Mouse (Mus musculus): ENCODE data around the gene Tradd. TPM values are rescaled to one million over a fixed set of nuclear protein-coding genes. Genes with fewer than 3 reads are reported as not detected.
"Not testable (repeated sequence)": the region's sequence is repeated elsewhere in the genome, so short reads cannot be mapped to it uniquely, and the experiment has no call there.

The Tradd gene
- polyA plus RNA-seq, 1 experiment from 2014 or later = 16.6 TPM

GRCm38 (mm10) chr8:105294776-105295175 is 30.4 kb upstream of the Tradd start:
- H3K9me3 ChIP-seq = no peaks in the 10 kb centered on the region
- H3K4me3 ChIP-seq (replicated peaks) = 0 out of 2 replicates have a peak overlapping the region, but pooled peaks have one; percentile 4
- H3K36me3 ChIP-seq = peaks cover 13% of the 10 kb centered on the region
- 0 out of 2 replicates have a peak overlapping the region, but pooled peaks have one; percentile 18 for H3K9ac ChIP-seq (replicated peaks)
- H3K4me2 ChIP-seq = no peak overlapping the region
- peaks cover 28% of the 10 kb centered on the region for H3K4me1 ChIP-seq (replicated peaks)
- no peak for ATAC-seq (ENCODE audit: insufficient number of reproducible peaks, insufficient read depth, low FRiP score, low TSS enrichment, low read depth)
- H3K27ac ChIP-seq = no peak overlapping the region
- WGBS = 74% methylated on average over 9 of the region's 9 CpGs
- peaks cover 25% of the 10 kb centered on the region for H3K27me3 ChIP-seq

- ATAC-seq (ENCODE audit: insufficient number of reproducible peaks, insufficient read depth, low FRiP score, low TSS enrichment, low read depth) = no peak
- Histone ChIP-seq H3K9me3 (no peaks in the 10 kb centered on the region), H3K4me1 (replicated peaks) (peaks cover 29% of the 10 kb centered on the region), H3K4me2 (no peak overlapping the region), H3K36me3 (peaks cover under 1% of the 10 kb centered on the region; the same call in 1 of the 2 replicates), H3K4me3 (replicated peaks) (no peak overlapping the region), H3K9ac (replicated peaks) (no peak overlapping the region), H3K27ac (no peak overlapping the region), H3K27me3 (peaks cover 27% of the 10 kb centered on the region)
- 67% methylated on average over 19 of the region's 19 CpGs for WGBS
Measured at GRCm38 (mm10) chr8:105293405-105293804, 29.0 kb upstream of the Tradd start.

DNA sequence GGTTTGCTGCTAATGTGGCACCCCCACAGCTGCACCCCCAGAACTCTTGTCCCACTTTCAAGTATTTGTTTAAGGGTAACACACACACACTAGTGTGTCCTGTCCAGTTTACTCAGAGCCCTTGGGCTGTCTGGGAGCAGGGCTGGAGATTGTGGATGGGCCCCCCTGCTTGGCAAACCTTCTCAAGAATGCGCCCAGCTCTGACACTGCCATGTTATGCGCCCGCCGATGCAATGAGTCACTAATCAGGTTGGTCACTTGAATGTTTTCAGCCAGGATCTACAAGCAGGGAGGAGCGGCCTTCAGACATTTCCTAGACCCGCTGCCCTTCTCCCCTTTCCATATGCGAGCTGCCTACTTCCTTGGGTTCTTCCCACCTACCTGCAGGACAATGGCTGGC is 28.1 kb upstream of the Tradd start:
- Histone ChIP-seq H3K9me3 (no peaks in the 10 kb centered on the region), H3K27me3 (peaks cover 27% of the 10 kb centered on the region), H3K4me3 (replicated peaks) (no peak overlapping the region), H3K4me2 (no peak overlapping the region), H3K4me1 (replicated peaks) (peaks cover 32% of the 10 kb centered on the region), H3K36me3 (no peaks in the 10 kb centered on the region), H3K27ac (no peak overlapping the region), H3K9ac (replicated peaks) (no peak overlapping the region)
- 79% methylated on average over 7 of the region's 7 CpGs for WGBS
- no peak for ATAC-seq (ENCODE audit: insufficient number of reproducible peaks, insufficient read depth, low FRiP score, low TSS enrichment, low read depth)

DNA sequence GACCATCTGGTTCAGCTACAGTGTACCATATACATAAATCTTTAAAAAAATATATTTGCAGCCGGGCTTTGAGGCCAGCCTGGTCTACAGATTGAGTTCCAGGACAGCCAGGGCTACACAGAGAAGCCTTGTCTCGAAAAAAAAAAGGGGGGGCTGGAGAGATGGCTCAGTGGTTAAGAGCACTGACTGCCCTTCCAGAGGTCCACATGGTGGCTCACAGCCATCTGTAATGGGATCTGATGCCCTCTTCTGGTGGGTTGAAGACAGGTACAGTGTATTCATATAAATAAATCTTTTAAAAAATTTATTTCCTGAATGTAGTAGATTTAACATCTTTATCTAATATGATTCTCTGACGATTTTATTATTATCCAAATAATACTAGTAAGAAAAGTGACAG is 27.4 kb upstream of the Tradd start:
- H3K4me3 ChIP-seq (replicated peaks); H3K9ac ChIP-seq (replicated peaks); H3K36me3 ChIP-seq; H3K27ac ChIP-seq; ATAC-seq (ENCODE audit: insufficient number of reproducible peaks, insufficient read depth, low FRiP score, low TSS enrichment, low read depth); H3K9me3 ChIP-seq; H3K4me2 ChIP-seq: not testable (repeated sequence)
- WGBS = 62% methylated on average over 3 of the region's 3 CpGs
- Histone ChIP-seq H3K27me3 (peaks cover 27% of the 10 kb centered on the region), H3K4me1 (replicated peaks) (peaks cover 29% of the 10 kb centered on the region)

GRCm38 (mm10) chr8:105291364-105291763 is 27.0 kb upstream of the Tradd start:
- not testable (repeated sequence) for H3K36me3 ChIP-seq
- WGBS = 91% methylated on average over 8 of the region's 8 CpGs
- peaks cover 27% of the 10 kb centered on the region for H3K27me3 ChIP-seq

GRCm38 (mm10) chr8:105290554-105291314 is 26.3 kb upstream of the Tradd start:
- Histone ChIP-seq H3K4me2 (peak overlapping the region; percentile 83), H3K27ac (no peak overlapping the region), H3K36me3 (peaks cover 7% of the 10 kb centered on the region; the same call in 1 of the 2 replicates), H3K9me3 (no peaks in the 10 kb centered on the region), H3K4me1 (replicated peaks) (peaks cover 26% of the 10 kb centered on the region), H3K9ac (replicated peaks) (no peak overlapping the region), H3K4me3 (replicated peaks) (peak overlapping the region; percentile 50), H3K27me3 (peaks cover 24% of the 10 kb centered on the region)
- ATAC-seq (ENCODE audit: insufficient number of reproducible peaks, insufficient read depth, low FRiP score, low TSS enrichment, low read depth) = no peak
- WGBS = 8% methylated on average over 31 of the region's 31 CpGs

More at GRCm38 (mm10) chr8:105291364-105291763, 27.0 kb upstream of the Tradd start:
- peaks cover 26% of the 10 kb centered on the region for H3K4me1 ChIP-seq (replicated peaks)
- not testable (repeated sequence) for ATAC-seq (ENCODE audit: insufficient number of reproducible peaks, insufficient read depth, low FRiP score, low TSS enrichment, low read depth); H3K4me2 ChIP-seq; H3K9me3 ChIP-seq; H3K27ac ChIP-seq; H3K4me3 ChIP-seq (replicated peaks); H3K9ac ChIP-seq (replicated peaks)

DNA sequence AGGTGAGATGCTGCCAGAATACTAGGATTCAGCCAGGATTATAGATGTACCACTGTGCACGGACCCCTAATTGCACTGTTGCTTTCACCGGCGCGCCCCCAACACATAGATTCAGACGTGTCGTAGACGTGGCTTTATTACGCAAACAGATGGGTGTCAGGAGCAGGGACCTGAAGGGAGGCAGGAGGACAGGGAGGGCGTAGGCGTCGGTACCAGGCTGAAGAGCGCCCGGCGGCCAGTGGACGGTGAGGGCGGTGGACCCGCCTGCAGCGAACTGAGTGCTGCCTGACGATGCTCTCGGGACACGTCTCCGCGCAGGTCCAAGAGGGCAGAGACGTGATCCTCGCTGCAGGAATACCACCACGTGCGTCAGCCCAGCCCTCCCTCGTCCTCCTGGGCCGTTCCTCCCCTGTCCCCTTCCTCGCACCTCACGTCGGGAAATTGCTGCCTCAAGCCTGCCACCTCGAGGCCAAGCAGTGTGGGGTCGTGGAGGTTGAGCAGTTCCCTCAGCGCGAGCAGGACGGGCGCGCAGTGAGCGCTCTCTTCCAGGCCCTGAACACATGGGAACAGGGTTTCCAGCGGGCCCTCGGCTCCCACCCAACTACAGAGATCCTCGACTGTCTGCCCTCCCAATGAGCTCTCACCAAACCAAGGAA is 25.5 kb upstream of the Tradd start, which contains the start of gene 4931428F04Rik:
TSS of gene 4931428F04Rik (minus strand) at position 60 of the 656 bp plus-strand sequence.
- 2% methylated on average over 43 of the region's 43 CpGs for WGBS
- Histone ChIP-seq H3K9ac (replicated peaks) (peak within 1 kb of the TSS; percentile 56), H3K27me3 (peaks cover 22% of the 10 kb centered on the region), H3K27ac (peak within 1 kb of the TSS; percentile 58), H3K4me3 (replicated peaks) (peak within 1 kb of the TSS; percentile 50), H3K9me3 (no peaks in the 10 kb centered on the region), H3K36me3 (peaks cover 12% of the 10 kb centered on the region), H3K4me2 (peak within 1 kb of the TSS; percentile 83), H3K4me1 (replicated peaks) (peaks cover 26% of the 10 kb centered on the region)
- peak; percentile 23 for ATAC-seq (ENCODE audit: insufficient number of reproducible peaks, insufficient read depth, low FRiP score, low TSS enrichment, low read depth)

DNA sequence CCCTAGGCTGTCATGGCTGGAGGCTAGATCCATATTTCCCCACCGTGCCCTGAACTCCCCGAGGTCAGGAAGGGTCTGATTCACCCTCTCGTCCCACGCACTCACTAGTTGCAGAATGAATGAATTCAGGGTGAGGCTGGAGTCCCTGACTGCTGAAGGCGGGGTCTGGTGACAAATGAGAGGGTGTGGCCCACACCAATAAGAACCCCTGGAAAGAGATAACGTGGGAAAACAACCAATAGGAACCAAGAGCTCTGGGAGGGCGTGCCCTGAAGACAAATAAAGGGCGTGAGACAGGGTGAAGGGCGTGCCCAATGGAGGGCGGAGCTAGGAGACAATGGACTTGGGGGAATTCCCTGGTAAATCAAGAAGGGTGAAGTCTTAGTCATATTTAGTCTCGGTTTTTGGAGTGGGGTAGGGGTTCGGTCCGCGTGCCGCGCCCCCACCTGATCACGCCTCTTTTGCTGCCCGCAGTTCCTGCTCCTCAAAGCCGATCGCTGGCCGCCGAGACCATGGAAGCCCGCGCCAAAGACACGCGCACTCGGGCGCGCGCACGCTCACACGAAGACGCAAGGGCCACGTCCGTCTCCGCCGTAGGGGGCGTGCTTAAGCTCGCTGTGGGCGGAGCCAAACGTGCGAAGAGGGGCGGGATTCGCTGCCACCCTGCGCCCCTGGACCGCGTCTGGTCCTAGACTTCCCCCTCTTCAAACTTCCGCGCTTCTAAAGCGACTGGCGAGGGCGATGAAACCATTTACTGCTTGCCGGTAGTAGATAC is 24.7 kb upstream of the Tradd start:
- peaks cover 17% of the 10 kb centered on the region for H3K36me3 ChIP-seq
- peaks cover 26% of the 10 kb centered on the region for H3K4me1 ChIP-seq (replicated peaks)
- H3K4me2 ChIP-seq = peak overlapping the region; percentile 83
- 1% methylated on average over 53 of the region's 53 CpGs for WGBS
- H3K27ac ChIP-seq = peak overlapping the region; percentile 58
- peak overlapping the region; percentile 50 for H3K4me3 ChIP-seq (replicated peaks)
- peak overlapping the region; percentile 56 for H3K9ac ChIP-seq (replicated peaks)
- ATAC-seq (ENCODE audit: insufficient number of reproducible peaks, insufficient read depth, low FRiP score, low TSS enrichment, low read depth) = peak; percentile 86
- H3K27me3 ChIP-seq = peaks cover 27% of the 10 kb centered on the region
- H3K9me3 ChIP-seq = no peaks in the 10 kb centered on the region

DNA sequence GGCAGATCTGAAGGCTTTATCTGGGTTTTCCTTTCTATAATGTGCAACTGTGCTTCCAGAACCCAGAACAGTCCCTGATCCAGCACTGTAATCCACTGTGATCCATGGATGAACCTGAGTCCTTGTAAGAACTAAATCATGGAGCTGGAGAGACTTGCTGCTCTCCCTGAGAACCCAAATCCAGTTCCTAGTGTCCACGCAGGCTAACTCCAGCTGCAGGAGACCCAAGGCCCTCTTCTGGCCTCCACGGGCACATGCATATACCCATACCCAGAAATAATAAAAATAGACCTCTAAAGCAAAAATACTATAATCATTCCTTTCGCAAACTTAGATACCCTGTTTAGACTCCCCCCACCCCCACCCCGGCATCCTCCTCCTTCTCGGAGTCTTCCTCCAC is 23.8 kb upstream of the Tradd start:
- Histone ChIP-seq H3K36me3 (peaks cover 19% of the 10 kb centered on the region), H3K4me2 (peak overlapping the region; percentile 83), H3K9ac (replicated peaks) (no peak overlapping the region), H3K4me1 (replicated peaks) (peaks cover 26% of the 10 kb centered on the region), H3K27ac (no peak overlapping the region), H3K4me3 (replicated peaks) (0 out of 2 replicates have a peak overlapping the region, but pooled peaks have one; percentile 50), H3K27me3 (peaks cover 23% of the 10 kb centered on the region), H3K9me3 (no peaks in the 10 kb centered on the region)
- no peak for ATAC-seq (ENCODE audit: insufficient number of reproducible peaks, insufficient read depth, low FRiP score, low TSS enrichment, low read depth)
- WGBS = 85% methylated on average over 5 of the region's 5 CpGs

DNA sequence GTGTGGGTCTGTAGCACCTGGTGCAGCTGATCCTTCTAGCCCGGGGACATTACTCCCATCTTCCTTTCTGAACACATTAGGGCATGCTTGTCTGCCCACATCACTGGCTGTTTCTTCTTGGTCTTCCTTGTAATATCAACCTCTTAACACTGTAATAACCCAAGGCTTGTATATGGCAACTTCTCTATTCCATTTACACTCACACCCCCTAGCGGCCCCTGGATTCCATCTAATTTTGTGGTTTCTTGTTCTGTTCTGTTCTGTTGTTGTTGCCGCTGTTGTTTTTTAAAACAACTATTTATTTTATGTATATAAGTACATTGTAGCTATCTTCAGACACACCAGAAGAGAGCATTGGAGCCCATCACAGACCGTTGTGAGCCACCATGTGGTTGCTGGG is 22.5 kb upstream of the Tradd start:
- peaks cover 25% of the 10 kb centered on the region for H3K27me3 ChIP-seq
- H3K27ac ChIP-seq = no peak overlapping the region
- H3K9me3 ChIP-seq = no peaks in the 10 kb centered on the region
- no peak overlapping the region for H3K9ac ChIP-seq (replicated peaks)
- no peak for ATAC-seq (ENCODE audit: insufficient number of reproducible peaks, insufficient read depth, low FRiP score, low TSS enrichment, low read depth)
- peaks cover 32% of the 10 kb centered on the region for H3K36me3 ChIP-seq
- no peak overlapping the region for H3K4me2 ChIP-seq
- peaks cover 26% of the 10 kb centered on the region for H3K4me1 ChIP-seq (replicated peaks)
- no peak overlapping the region for H3K4me3 ChIP-seq (replicated peaks)
- 86% methylated on average over 4 of the region's 4 CpGs for WGBS

- ATAC-seq (ENCODE audit: insufficient number of reproducible peaks, insufficient read depth, low FRiP score, low TSS enrichment, low read depth) = no peak
- H3K4me1 ChIP-seq (replicated peaks) = peaks cover 23% of the 10 kb centered on the region
- H3K4me3 ChIP-seq (replicated peaks) = no peak overlapping the region
- 46% methylated on average over 12 of the region's 12 CpGs for whole genome bisulfite sequencing
- no peak overlapping the region for H3K4me2 ChIP-seq
- H3K9me3 ChIP-seq = no peaks in the 10 kb centered on the region
- peaks cover 30% of the 10 kb centered on the region for H3K27me3 ChIP-seq
- H3K27ac ChIP-seq = no peak overlapping the region
- H3K9ac ChIP-seq (replicated peaks) = no peak overlapping the region
- H3K36me3 ChIP-seq = peaks cover 39% of the 10 kb centered on the region
Measured at GRCm38 (mm10) chr8:105285514-105285913, 21.1 kb upstream of the Tradd start.

All from limb, embryonic 12.5 days (tissue).